Mouse (Mus musculus) right cerebral cortex, postnatal 4 days (tissue): ENCODE results near the gene Iqgap2.

Source experiments
- DNase-seq: peaks from one replicate; pipeline ENCODE4 v3.0.0-alpha.2; 2022

The Iqgap2 gene

GRCm38 (mm10) chr13:95774966-95775696 lies 116.6 kb downstream of the Iqgap2 start:
- DNase-seq: no peak

- peak; percentile 12 for DNase-seq
These were observed 126.7 kb downstream of the Iqgap2 start for GRCm38 (mm10) chr13:95765017-95765416.

- no peak for DNase-seq
These were observed 127.7 kb downstream of the Iqgap2 start for GRCm38 (mm10) chr13:95763876-95764517.

- DNase-seq: no peak
These were observed 131.9 kb downstream of the Iqgap2 start for GRCm38 (mm10) chr13:95759810-95760209.

GRCm38 (mm10) chr13:95754285-95754684 lies 137.4 kb downstream of the Iqgap2 start:
- DNase-seq: no peak

GRCm38 (mm10) chr13:95752386-95752785 lies 139.3 kb downstream of the Iqgap2 start:
- DNase-seq: no peak

GRCm38 (mm10) chr13:95747541-95747940 lies 144.2 kb downstream of the Iqgap2 start:
- no peak for DNase-seq

- no peak for DNase-seq
These were observed 144.6 kb downstream of the Iqgap2 start for GRCm38 (mm10) chr13:95747101-95747500.

GRCm38 (mm10) chr13:95746509-95746908 lies 145.2 kb downstream of the Iqgap2 start:
- peak; percentile 58 for DNase-seq

GRCm38 (mm10) chr13:95745451-95745850 lies 146.3 kb downstream of the Iqgap2 start:
- DNase-seq: no peak

GRCm38 (mm10) chr13:95742881-95743466 lies 148.7 kb downstream of the Iqgap2 start:
- no peak for DNase-seq

- no peak for DNase-seq
These were observed 149.7 kb downstream of the Iqgap2 start for GRCm38 (mm10) chr13:95741813-95742689.

GRCm38 (mm10) chr13:95739651-95740050 lies 152.1 kb downstream of the Iqgap2 start:
- DNase-seq: peak; percentile 26

- DNase-seq: no peak
These were observed 161.2 kb downstream of the Iqgap2 start for GRCm38 (mm10) chr13:95730491-95730890.

- DNase-seq: peak; percentile 55
These were observed 172.1 kb downstream of the Iqgap2 start for GRCm38 (mm10) chr13:95719320-95720232.

GRCm38 (mm10) chr13:95715356-95715755 lies 176.4 kb downstream of the Iqgap2 start:
- no peak for DNase-seq

GRCm38 (mm10) chr13:95714271-95714975 lies 177.3 kb downstream of the Iqgap2 start:
- no peak for DNase-seq

GRCm38 (mm10) chr13:95712570-95713268 lies 179.0 kb downstream of the Iqgap2 start:
- DNase-seq: no peak

GRCm38 (mm10) chr13:95712054-95712453 lies 179.7 kb downstream of the Iqgap2 start:
- DNase-seq: no peak

- no peak for DNase-seq
These were observed 186.1 kb downstream of the Iqgap2 start for GRCm38 (mm10) chr13:95705589-95705988.

GRCm38 (mm10) chr13:95703376-95703775 lies 188.3 kb downstream of the Iqgap2 start:
- no peak for DNase-seq
